Mouse (Mus musculus) ES-Bruce4 (cell line): ENCODE data around the gene Prr12. TPM values are rescaled to one million over a fixed set of nuclear protein-coding genes. Genes with fewer than 3 reads are reported as not detected.
"Not testable (repeated sequence)": the region's sequence is repeated elsewhere in the genome, so short reads cannot be mapped to it uniquely, and the experiment has no call there.

Experiments
- H3K27ac ChIP-seq: 2 replicates; pipeline ENCODE4 v1.5.1; 2012; ENCODE audit warnings: low read length, inconsistent platforms; ENCODE audit not compliant: insufficient read depth
- H3K27me3 ChIP-seq: 2 replicates; pipeline ENCODE4 v1.6.1; 2012; ENCODE audit warnings: mild to moderate bottlenecking, low read length, inconsistent platforms; ENCODE audit not compliant: control insufficient read depth, poor library complexity, insufficient read depth, severe bottlenecking
- H3K36me3 ChIP-seq: 2 replicates; pipeline ENCODE4 v1.6.1; 2012; ENCODE audit warnings: inconsistent platforms, mild to moderate bottlenecking, low read length, moderate library complexity; ENCODE audit not compliant: control insufficient read depth, poor library complexity, insufficient read depth, severe bottlenecking
- H3K4me1 ChIP-seq: one replicate; pipeline ENCODE4 v1.8.1; 2011; ENCODE audit warnings: low read length; ENCODE audit not compliant: control insufficient read depth, insufficient read depth
- H3K4me3 ChIP-seq: 2 replicates; pipeline ENCODE4 v1.5.1; 2011; ENCODE audit warnings: low read depth, mild to moderate bottlenecking, low read length
- H3K9ac ChIP-seq: 2 replicates; pipeline ENCODE4 v1.6.1; 2012; ENCODE audit warnings: low read depth, mild to moderate bottlenecking, inconsistent platforms; ENCODE audit not compliant: poor library complexity, severe bottlenecking
- H3K9me3 ChIP-seq: replicated peaks from 2 replicates; pipeline ENCODE4 v1.6.1; 2012; ENCODE audit warnings: mild to moderate bottlenecking, low read length, inconsistent platforms; ENCODE audit not compliant: control insufficient read depth, poor library complexity, insufficient read depth, severe bottlenecking
- CTCF ChIP-seq: IDR thresholded peaks from one replicate; pipeline ENCODE4 v1.8.1; 2011; ENCODE audit warnings: low read depth, low read length
- EP300 ChIP-seq: IDR thresholded peaks from 2 replicates; pipeline ENCODE4 v1.6.1; 2011; ENCODE audit warnings: low read depth, low read length; ENCODE audit not compliant: insufficient read depth
- POLR2A ChIP-seq: IDR thresholded peaks from one replicate; pipeline ENCODE4 v1.8.1; 2011; ENCODE audit warnings: low read length; ENCODE audit not compliant: insufficient read depth
- polyA plus RNA-seq: library from polyadenylated mRNA; stranded (reverse); fragments of >200 nt; gene quantifications from 2 replicates; pipeline ENCODE4 v1.2.4, GENCODE M21; 2011; ENCODE audit warnings: low read depth; ENCODE audit not compliant: missing spikeins, insufficient read depth, insufficient read length

The Prr12 gene
- polyA plus RNA-seq: 35.0 and 35.5 TPM in 2 replicates

DNA sequence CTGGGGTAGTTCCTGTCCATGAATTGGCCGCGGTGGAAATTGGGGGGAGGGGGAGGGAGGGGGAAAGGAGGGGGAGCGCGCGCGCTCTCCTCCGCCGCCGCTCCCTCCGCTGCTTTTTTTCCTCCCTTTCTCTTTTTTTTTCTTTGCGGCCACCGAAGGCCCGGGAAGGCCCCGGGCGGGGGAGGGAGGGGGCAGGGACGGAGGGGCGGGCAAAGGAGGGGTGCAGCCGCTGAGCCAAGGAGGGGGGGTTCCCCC is at the start of gene Prr12:
Gene Prr12, minus strand, starts transcription at position 20 of the 255 bp plus-strand sequence.
- Histone ChIP-seq H3K4me1 (peaks cover 5% of the 10 kb centered on the region), H3K27me3 (no peaks in the 10 kb centered on the region), H3K4me3 (peak within 1 kb of the TSS; percentile 74), H3K9me3 (no peaks in the 10 kb centered on the region), H3K36me3 (peaks cover 14% of the 10 kb centered on the region; the same call in 1 of the 2 replicates), H3K9ac (peak within 1 kb of the TSS; percentile 96), H3K27ac (peak within 1 kb of the TSS; percentile 91)
- no peak for TF ChIP-seq EP300
- TF ChIP-seq POLR2A: no peak
- TF ChIP-seq CTCF: no peak

DNA sequence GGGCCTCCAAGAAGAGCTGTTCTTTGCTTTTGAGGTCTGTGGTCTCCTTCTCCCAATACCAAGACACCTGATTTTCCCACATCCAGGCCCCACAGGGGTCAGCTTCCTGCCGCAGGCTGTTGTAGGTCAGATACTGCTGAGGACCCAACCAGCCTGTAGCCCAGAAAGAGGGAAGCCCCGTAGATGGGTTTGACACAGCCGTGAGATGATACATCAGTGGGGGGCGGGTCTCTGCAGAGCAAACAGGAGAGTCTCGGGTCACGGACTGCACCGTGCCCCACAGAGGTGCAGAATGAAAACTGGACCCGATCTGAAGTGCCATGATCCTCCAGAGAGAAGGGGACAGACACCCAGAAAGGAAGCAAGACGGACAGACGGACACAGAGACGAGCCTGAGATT is 49.8 kb upstream of the Prr12 start:
- Histone ChIP-seq H3K27me3 (no peaks in the 10 kb centered on the region), H3K9me3 (no peaks in the 10 kb centered on the region), H3K9ac (no peak overlapping the region), H3K27ac (no peak overlapping the region), H3K36me3 (no peaks in the 10 kb centered on the region), H3K4me1 (peaks cover 2% of the 10 kb centered on the region), H3K4me3 (no peak overlapping the region)
- TF ChIP-seq POLR2A (no peak), EP300 (no peak), CTCF (no peak)

DNA sequence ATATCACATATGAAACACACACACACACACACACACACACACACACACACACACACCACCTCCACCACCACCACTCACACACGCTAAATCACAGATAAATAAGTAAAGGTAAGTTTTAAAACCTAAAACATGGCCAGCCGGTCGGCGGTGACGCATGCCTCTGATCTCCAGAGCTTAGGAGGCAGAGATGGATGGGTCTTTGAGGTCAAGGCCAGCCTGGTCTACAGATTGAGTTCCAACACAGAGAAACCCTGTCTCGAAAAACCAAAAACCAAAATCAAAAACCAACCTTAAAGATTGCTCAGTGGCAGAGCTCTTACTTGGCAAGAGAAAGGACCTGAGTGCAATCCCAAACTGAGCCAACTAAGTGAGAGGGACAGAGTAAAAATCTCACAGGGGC is 47.4 kb upstream of the Prr12 start:
- Histone ChIP-seq H3K27me3 (no peaks in the 10 kb centered on the region), H3K27ac (no peak overlapping the region), H3K4me1 (peaks cover 3% of the 10 kb centered on the region), H3K9ac (no peak overlapping the region), H3K36me3 (no peaks in the 10 kb centered on the region), H3K4me3 (no peak overlapping the region), H3K9me3 (no peaks in the 10 kb centered on the region)
- TF ChIP-seq CTCF (no peak), EP300 (no peak), POLR2A (no peak)

DNA sequence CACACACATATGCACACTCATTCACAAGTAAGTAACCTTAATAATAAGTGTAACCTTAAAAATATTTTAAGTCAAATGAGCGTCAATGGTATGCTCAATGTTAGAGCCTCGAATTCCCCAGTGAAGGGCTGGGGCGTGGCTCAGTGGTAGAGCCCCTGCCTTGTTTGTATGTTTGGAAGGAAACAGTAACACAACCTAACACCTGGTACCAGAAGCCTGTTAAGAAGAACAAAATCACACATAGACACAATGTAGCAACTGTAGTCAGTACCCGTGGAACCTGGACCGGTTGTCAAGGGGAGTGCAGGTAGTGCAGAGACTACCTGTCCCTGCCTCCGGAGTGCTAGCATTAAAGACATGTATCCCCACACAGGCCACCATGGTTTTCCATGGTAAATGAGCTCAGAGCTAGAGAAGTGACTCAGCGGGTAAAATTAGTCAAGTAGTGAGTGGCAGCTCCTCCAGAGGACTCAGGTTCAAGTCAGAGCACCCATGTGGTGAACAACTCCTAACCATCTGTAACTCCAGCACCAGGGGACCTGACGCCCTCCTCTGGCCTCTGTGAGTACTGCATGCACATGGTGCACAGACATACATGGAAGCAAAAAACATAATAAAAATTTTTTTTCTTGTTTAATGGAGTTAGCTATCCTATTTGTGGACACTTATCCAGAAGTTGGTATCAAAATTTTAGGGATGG is 46.0 kb upstream of the Prr12 start:
- Histone ChIP-seq H3K27me3 (no peaks in the 10 kb centered on the region), H3K4me1 (peaks cover 2% of the 10 kb centered on the region), H3K36me3 (no peaks in the 10 kb centered on the region), H3K4me3 (no peak overlapping the region), H3K27ac (no peak overlapping the region), H3K9me3 (no peaks in the 10 kb centered on the region), H3K9ac (no peak overlapping the region)
- TF ChIP-seq POLR2A (no peak), CTCF (peak; percentile 69), EP300 (no peak)

DNA sequence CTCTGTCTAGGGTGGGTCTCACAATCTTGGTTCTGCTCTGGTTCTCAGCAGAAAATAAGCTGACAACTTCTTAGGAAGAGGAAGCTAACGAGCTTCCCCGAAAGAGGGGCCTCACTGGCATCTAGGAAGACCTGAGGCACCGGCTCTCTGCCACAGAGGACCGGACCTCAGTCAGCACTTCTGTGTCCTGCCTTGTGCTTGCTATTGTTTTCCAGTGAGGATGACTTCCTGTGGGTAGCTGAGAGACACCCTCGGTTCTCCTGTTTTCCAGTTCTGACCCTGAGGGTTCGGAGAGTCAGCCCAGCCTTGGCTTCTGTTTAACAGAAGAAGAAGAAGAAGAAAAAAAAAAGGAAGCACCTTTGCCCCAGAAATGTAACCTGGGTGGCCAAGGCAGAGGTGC is 44.8 kb upstream of the Prr12 start:
- Histone ChIP-seq H3K27ac (no peak overlapping the region), H3K9me3 (no peaks in the 10 kb centered on the region), H3K36me3 (no peaks in the 10 kb centered on the region), H3K4me3 (no peak overlapping the region), H3K27me3 (no peaks in the 10 kb centered on the region), H3K4me1 (peaks cover 6% of the 10 kb centered on the region), H3K9ac (no peak overlapping the region)
- TF ChIP-seq EP300: no peak
- TF ChIP-seq POLR2A: no peak
- no peak for TF ChIP-seq CTCF

DNA sequence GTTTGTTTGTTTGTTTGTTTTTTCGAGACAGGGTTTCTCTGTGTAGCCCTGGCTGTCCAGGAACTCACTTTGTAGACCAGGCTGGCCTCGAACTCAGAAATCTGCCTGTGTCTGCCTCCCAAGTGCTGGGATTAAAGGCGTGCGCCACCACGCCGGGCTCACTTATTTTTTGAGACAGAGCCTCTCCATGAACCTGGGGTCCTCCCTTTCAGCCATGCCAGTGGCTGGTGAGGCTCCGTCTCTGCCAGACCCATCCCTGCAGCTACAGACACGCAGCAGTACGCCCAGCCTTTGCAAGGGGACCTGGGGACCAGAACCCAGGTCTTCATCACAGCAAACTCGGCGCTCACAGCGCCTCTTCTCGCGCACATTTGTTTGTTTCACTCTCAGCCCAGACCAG is 43.3 kb upstream of the Prr12 start:
- H3K36me3 ChIP-seq, H3K27me3 ChIP-seq, H3K4me3 ChIP-seq, H3K9me3 ChIP-seq, H3K4me1 ChIP-seq, H3K9ac ChIP-seq, H3K27ac ChIP-seq: not testable (repeated sequence)
